Mouse (Mus musculus) embryo, embryonic 9.5 days (tissue): ENCODE measurements around the gene Lrwd1.
A peak's percentile ranks its signal among the peaks of the same experiment; 100 is the strongest.
"Not testable (repeated sequence)": the region's sequence is repeated elsewhere in the genome, so short reads cannot be mapped to it uniquely, and the experiment has no call there.

ENCODE experiments used
- DNase-seq: peaks from one replicate; pipeline ENCODE4 v3.0.0-alpha.2; 2017; ENCODE audit errors: extremely low spot score

The Lrwd1 gene

GRCm38 (mm10) chr5:136135571-136136291 lies at the start of gene Lrwd1, which contains the start of gene Alkbh4:
TSS of gene Lrwd1 (minus strand) at chr5:136136074.
TSS of gene Alkbh4 (plus strand) at chr5:136136146.
- peak; percentile 94 for DNase-seq

GRCm38 (mm10) chr5:136183766-136184165 lies 47.9 kb upstream of the Lrwd1 start:
- no peak for DNase-seq

- no peak for DNase-seq
Observed at GRCm38 (mm10) chr5:136182830-136183229, 47.0 kb upstream of the Lrwd1 start.

- no peak for DNase-seq
Observed at GRCm38 (mm10) chr5:136182049-136182448, 46.2 kb upstream of the Lrwd1 start.

GRCm38 (mm10) chr5:136181197-136181596 lies 45.3 kb upstream of the Lrwd1 start:
- DNase-seq: no peak

GRCm38 (mm10) chr5:136179594-136179993 lies 43.7 kb upstream of the Lrwd1 start:
- DNase-seq: no peak

- no peak for DNase-seq
Observed at GRCm38 (mm10) chr5:136173606-136174463, 38.0 kb upstream of the Lrwd1 start.

GRCm38 (mm10) chr5:136172939-136173338 lies 37.1 kb upstream of the Lrwd1 start:
- DNase-seq: no peak

- no peak for DNase-seq
Observed at GRCm38 (mm10) chr5:136171363-136172341, 35.8 kb upstream of the Lrwd1 start.

GRCm38 (mm10) chr5:136170512-136171362 lies 34.9 kb upstream of the Lrwd1 start, which contains the start of gene Orai2:
TSS of gene Orai2 (minus strand) at chr5:136170713.
- peak; percentile 84 for DNase-seq

- DNase-seq: peak; percentile 58
Observed at GRCm38 (mm10) chr5:136169626-136170511, 34.0 kb upstream of the Lrwd1 start.

- DNase-seq: no peak
Observed at GRCm38 (mm10) chr5:136168071-136168470, 32.2 kb upstream of the Lrwd1 start.

GRCm38 (mm10) chr5:136167296-136167695 lies 31.4 kb upstream of the Lrwd1 start:
- DNase-seq: no peak

GRCm38 (mm10) chr5:136165246-136165645 lies 29.4 kb upstream of the Lrwd1 start:
- no peak for DNase-seq

GRCm38 (mm10) chr5:136163807-136164474 lies 28.1 kb upstream of the Lrwd1 start:
- DNase-seq: no peak

GRCm38 (mm10) chr5:136160084-136160483 lies 24.2 kb upstream of the Lrwd1 start:
- not testable (repeated sequence) for DNase-seq

GRCm38 (mm10) chr5:136155399-136155798 lies 19.5 kb upstream of the Lrwd1 start:
- no peak for DNase-seq

GRCm38 (mm10) chr5:136152365-136152764 lies 16.5 kb upstream of the Lrwd1 start:
- DNase-seq: no peak

GRCm38 (mm10) chr5:136149134-136149576 lies 13.3 kb upstream of the Lrwd1 start:
- not testable (repeated sequence) for DNase-seq
